Comparison of ENCODE assay signal across 15 mouse cellular contexts in the genomic region with DNA sequence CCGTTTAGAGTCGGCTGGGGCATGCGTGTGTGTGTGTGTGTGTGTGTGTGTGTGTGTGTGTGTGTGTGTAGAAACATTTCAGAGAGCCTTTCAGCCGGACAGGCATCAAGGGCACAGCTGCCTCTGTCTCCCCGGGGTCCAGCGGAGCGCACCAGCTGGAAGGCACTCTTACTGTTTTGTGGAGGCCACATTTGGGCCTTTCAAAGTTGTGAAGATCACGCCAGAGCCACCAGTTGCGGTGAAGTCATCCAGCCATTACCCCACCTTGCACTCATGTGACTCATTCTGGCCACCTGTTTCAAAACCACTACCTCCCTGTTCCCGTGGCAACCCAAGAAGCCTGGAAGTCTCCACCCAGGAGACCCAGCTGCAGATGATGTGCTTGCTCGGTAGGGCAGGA. TPM values are rescaled to one million over a fixed set of nuclear protein-coding genes. Genes with fewer than 3 reads are reported as not detected.
DNase-seq lines count a peak whose midpoint lies in the region; ATAC-seq and TF ChIP-seq lines count a peak whose summit lies in the region.
"Had no signal": no experiment of that assay in that cellular context is flagged by ENCODE, and none has a peak within 500 bp of the region (broad histone marks: within the 10 kb centered on the region; RNA-seq: fewer than 3 reads in every experiment).

No protein-coding gene starts in this region.

- peaks cover 2% of the 10 kb centered on the region; the same call in 1 of the 2 replicates for H3K79me2 ChIP-seq in heart, adult 2 months (replicated peaks; ENCODE audit: control insufficient read depth, insufficient read depth, low read length)

- 82% methylated on average over 11 of the region's 11 CpGs for WGBS in heart, embryonic 10.5 days
- WGBS in heart, adult 2 months = 65% methylated on average over 11 of the region's 11 CpGs
- 53% methylated on average over 11 of the region's 11 CpGs for WGBS in limb, embryonic 13.5 days
- 85% methylated on average over 11 of the region's 11 CpGs for WGBS in limb, embryonic 10.5 days
- 56% methylated on average over 11 of the region's 11 CpGs for WGBS in forebrain, embryonic 13.5 days

- TF ChIP-seq CTCF in heart, adult 2 months (IDR thresholded peaks at IDR 0.05) = no peak
- no peak for TF ChIP-seq CTCF in ES-Bruce4 (IDR thresholded peaks at IDR 0.05; ENCODE audit: low read depth, low read length)

- TF ChIP-seq EP300 in heart, adult 2 months (IDR thresholded peaks at IDR 0.05; ENCODE audit: insufficient read depth, low read depth, low read length) = no peak
- 0 out of 2 replicates have a peak, but pooled peaks have one; percentile 15 for TF ChIP-seq EP300 in ES-Bruce4 (IDR thresholded peaks at IDR 0.05; ENCODE audit: insufficient read depth, low read depth, low read length)

- H3K4me1 ChIP-seq in heart, embryonic 10.5 days = peaks cover 85% of the 10 kb centered on the region
- H3K4me1 ChIP-seq in heart, adult 2 months (ENCODE audit: control insufficient read depth, insufficient read depth, low read length) = peaks cover 28% of the 10 kb centered on the region
- peaks cover 70% of the 10 kb centered on the region for H3K4me1 ChIP-seq in limb, embryonic 13.5 days
- H3K4me1 ChIP-seq in limb, embryonic 10.5 days = peaks cover 57% of the 10 kb centered on the region
- H3K4me1 ChIP-seq in ES-Bruce4 (ENCODE audit: control insufficient read depth, insufficient read depth, low read length) = no peaks in the 10 kb centered on the region
- H3K4me1 ChIP-seq in forebrain, embryonic 13.5 days = peaks cover 43% of the 10 kb centered on the region

- TF ChIP-seq POLR2A in heart, adult 2 months (IDR thresholded peaks at IDR 0.05; ENCODE audit: insufficient read depth, low read depth, low read length) = no peak
- TF ChIP-seq POLR2A in ES-Bruce4 (IDR thresholded peaks at IDR 0.05; ENCODE audit: insufficient read depth, low read length) = no peak

- no peaks in the 10 kb centered on the region for H3K27me3 ChIP-seq in heart, embryonic 10.5 days (ENCODE audit: insufficient read depth, poor library complexity, severe bottlenecking)
- H3K27me3 ChIP-seq in heart, adult 2 months (ENCODE audit: control insufficient read depth, insufficient read depth, low read length) = no peaks in the 10 kb centered on the region
- H3K27me3 ChIP-seq in limb, embryonic 13.5 days = no peaks in the 10 kb centered on the region
- H3K27me3 ChIP-seq in limb, embryonic 10.5 days (ENCODE audit: low read depth, poor library complexity, severe bottlenecking) = no peaks in the 10 kb centered on the region
- H3K27me3 ChIP-seq in ES-Bruce4 (ENCODE audit: control insufficient read depth, insufficient read depth, low read length, poor library complexity, severe bottlenecking) = no peaks in the 10 kb centered on the region
- H3K27me3 ChIP-seq in forebrain, embryonic 13.5 days = no peaks in the 10 kb centered on the region
- H3K27me3 ChIP-seq: embryonic facial prominence, embryonic 12.5 days had no signal

- intact Hi-C loops in heart, adult 2 months (cut with DNase I) = no loop called here

- DNase-seq in heart, embryonic 10.5 days (ENCODE audit: low spot score) = no peak
- DNase-seq in heart, adult 2 months = no peak
- DNase-seq in limb, embryonic 10.5 days (ENCODE audit: low spot score) = no peak
- DNase-seq in retina, embryonic 14.5 days (ENCODE audit: low spot score) = peak; percentile 43
- no peak for DNase-seq in embryo, embryonic 9.5 days (ENCODE audit: extremely low spot score)
- DNase-seq: cerebellum, adult 9-10 months; gastrocnemius, postnatal 36 days; kidney, adult 11 months had no signal

- no peaks in the 10 kb centered on the region for H3K36me3 ChIP-seq in heart, embryonic 10.5 days
- peaks cover 2% of the 10 kb centered on the region; the same call in 1 of the 2 replicates for H3K36me3 ChIP-seq in heart, adult 2 months (ENCODE audit: control insufficient read depth, insufficient read depth, low read length)
- H3K36me3 ChIP-seq in limb, embryonic 13.5 days = no peaks in the 10 kb centered on the region
- no peaks in the 10 kb centered on the region for H3K36me3 ChIP-seq in limb, embryonic 10.5 days
- H3K36me3 ChIP-seq in ES-Bruce4 (ENCODE audit: control insufficient read depth, insufficient read depth, low read length, poor library complexity, severe bottlenecking) = no peaks in the 10 kb centered on the region
- H3K36me3 ChIP-seq in forebrain, embryonic 13.5 days (ENCODE audit: poor library complexity, severe bottlenecking) = 0 out of 2 replicates have a peak, but pooled peaks cover 2% of the 10 kb centered on the region
- H3K36me3 ChIP-seq: embryonic facial prominence, embryonic 12.5 days had no signal

- no peak overlapping the region for H3K4me3 ChIP-seq in heart, embryonic 10.5 days
- H3K4me3 ChIP-seq in heart, adult 2 months = no peak overlapping the region
- no peak overlapping the region for H3K4me3 ChIP-seq in limb, embryonic 13.5 days
- H3K4me3 ChIP-seq in limb, embryonic 10.5 days = no peak overlapping the region
- no peak overlapping the region for H3K4me3 ChIP-seq in ES-Bruce4 (ENCODE audit: low read depth, low read length)
- no peak overlapping the region for H3K4me3 ChIP-seq in forebrain, embryonic 13.5 days
- H3K4me3 ChIP-seq: embryonic facial prominence, embryonic 12.5 days; megakaryocyte, embryonic 14.5 days had no signal

- peak overlapping the region; percentile 76 for H3K27ac ChIP-seq in heart, embryonic 10.5 days
- H3K27ac ChIP-seq in heart, adult 2 months = no peak overlapping the region
- no peak overlapping the region for H3K27ac ChIP-seq in limb, embryonic 13.5 days
- H3K27ac ChIP-seq in limb, embryonic 10.5 days = no peak overlapping the region
- H3K27ac ChIP-seq in ES-Bruce4 (ENCODE audit: insufficient read depth, low read length) = no peak overlapping the region
- H3K27ac ChIP-seq in forebrain, embryonic 13.5 days = no peak overlapping the region
- H3K27ac ChIP-seq: embryonic facial prominence, embryonic 12.5 days had no signal

- no peak overlapping the region for H3K9ac ChIP-seq in heart, adult 2 months (ENCODE audit: low read depth, low read length)
- no peak overlapping the region for H3K9ac ChIP-seq in limb, embryonic 13.5 days
- no peak overlapping the region for H3K9ac ChIP-seq in ES-Bruce4 (ENCODE audit: low read depth, poor library complexity, severe bottlenecking)
- no peak overlapping the region for H3K9ac ChIP-seq in forebrain, embryonic 13.5 days
- H3K9ac ChIP-seq: embryonic facial prominence, embryonic 12.5 days had no signal

- no peaks in the 10 kb centered on the region for H3K9me3 ChIP-seq in heart, embryonic 10.5 days
- H3K9me3 ChIP-seq in limb, embryonic 13.5 days = no peaks in the 10 kb centered on the region
- no peaks in the 10 kb centered on the region for H3K9me3 ChIP-seq in limb, embryonic 10.5 days (replicated peaks)
- H3K9me3 ChIP-seq in ES-Bruce4 (replicated peaks; ENCODE audit: control insufficient read depth, insufficient read depth, low read length, poor library complexity, severe bottlenecking) = no peaks in the 10 kb centered on the region
- no peaks in the 10 kb centered on the region for H3K9me3 ChIP-seq in forebrain, embryonic 13.5 days (replicated peaks)
- H3K9me3 ChIP-seq: embryonic facial prominence, embryonic 12.5 days had no signal

- H3K4me2 ChIP-seq in limb, embryonic 13.5 days (replicated peaks) = no peak overlapping the region
- H3K4me2 ChIP-seq in forebrain, embryonic 13.5 days = no peak overlapping the region
- H3K4me2 ChIP-seq: embryonic facial prominence, embryonic 12.5 days had no signal

- ATAC-seq in limb, embryonic 13.5 days (ENCODE audit: low FRiP score, low read depth) = peak; percentile 18; the same call in 1 of the 2 replicates
- no peak for ATAC-seq in forebrain, embryonic 13.5 days
- ATAC-seq: CD4-positive, CD25-positive, alpha-beta regulatory T cell, adult 4 months; forebrain, embryonic 16.5 days had no signal

RNA-seq across cellular contexts. Expression of gene Rcan1, which starts 44.8 kb away (rescaled TPM):
- polyA plus RNA-seq in heart, embryonic 10.5 days (2016; fragmentation: Nextera tagmentation; extraction: Ambion mirVana) = 78.8 and 129 TPM in 2 replicates
- 100 to 1,000 TPM in 1 of 2 experiments, 10 to 100 TPM in 1; 63.0 to 112 TPM for total RNA-seq in heart, adult 2 months (2021)
- polyA plus RNA-seq in heart, adult 2 months (2012; rRNA removed) = 40.7 and 61.8 TPM in 2 replicates
- 33.7 and 35.8 TPM in 2 replicates for polyA plus RNA-seq in limb, embryonic 13.5 days (2015; fragmentation: Nextera tagmentation; extraction: Ambion mirVana)
- polyA plus RNA-seq in limb, embryonic 10.5 days (2016; fragmentation: Nextera tagmentation; extraction: Ambion mirVana) = 26.1 and 28.0 TPM in 2 replicates
- 37.2 and 42.8 TPM in 2 replicates for polyA plus RNA-seq in ES-Bruce4 (2011; ENCODE audit: insufficient read depth, insufficient read length, low read depth, missing spikeins)
- polyA plus RNA-seq in forebrain, embryonic 13.5 days (2015; fragmentation: Nextera tagmentation; extraction: Ambion mirVana) = 34.3 and 36.5 TPM in 2 replicates

RNA-seq across cellular contexts. Expression of gene Clic6, which starts 59.7 kb away (rescaled TPM):
- polyA plus RNA-seq in heart, embryonic 10.5 days (2016; fragmentation: Nextera tagmentation; extraction: Ambion mirVana) = 3.1 and 4.2 TPM in 2 replicates
- under 1 TPM; 0.07 to 0.18 TPM for total RNA-seq in heart, adult 2 months (2021)
- 0.09 and 0.92 TPM in 2 replicates for polyA plus RNA-seq in heart, adult 2 months (2012; rRNA removed)
- 2.6 and 2.8 TPM in 2 replicates for polyA plus RNA-seq in limb, embryonic 13.5 days (2015; fragmentation: Nextera tagmentation; extraction: Ambion mirVana)
- 0.64 and 0.84 TPM in 2 replicates for polyA plus RNA-seq in limb, embryonic 10.5 days (2016; fragmentation: Nextera tagmentation; extraction: Ambion mirVana)
- 5.5 and 6.8 TPM in 2 replicates for polyA plus RNA-seq in ES-Bruce4 (2011; ENCODE audit: insufficient read depth, insufficient read length, low read depth, missing spikeins)
- polyA plus RNA-seq in forebrain, embryonic 13.5 days (2015; fragmentation: Nextera tagmentation; extraction: Ambion mirVana) = 3.6 and 5.6 TPM in 2 replicates
- polyA plus RNA-seq: CD4-positive, CD25-positive, alpha-beta regulatory T cell, adult 4 months had no signal
